Mouse (Mus musculus): ENCODE measurements around the gene Abl1. TPM values are rescaled to one million over a fixed set of nuclear protein-coding genes. Genes with fewer than 3 reads are reported as not detected.

Abl1 gene
- polyA plus RNA-seq, 1 experiment, result 53.1 TPM

- no peak for TF ChIP-seq CTCF (IDR thresholded peaks at IDR 0.05; ENCODE audit: low read depth, low read length)
- TF ChIP-seq POLR2A (IDR thresholded peaks at IDR 0.05; ENCODE audit: borderline replicate concordance, low read depth, low read length), result no peak
- no peak overlapping the region for H3K27ac ChIP-seq (ENCODE audit: insufficient read depth, low read depth, low read length)
- H3K4me3 ChIP-seq (ENCODE audit: insufficient read depth, low read length), result no peak overlapping the region
- H3K4me1 ChIP-seq (ENCODE audit: control insufficient read depth, insufficient read depth, low read length), result no peaks in the 10 kb centered on the region
Observed at GRCm38 (mm10) chr2:31847908-31848307, 159.7 kb downstream of the Abl1 start.

- TF ChIP-seq CTCF (IDR thresholded peaks at IDR 0.05; ENCODE audit: low read depth, low read length) (no peak), POLR2A (IDR thresholded peaks at IDR 0.05; ENCODE audit: borderline replicate concordance, low read depth, low read length) (no peak)
- Histone ChIP-seq H3K4me1 (ENCODE audit: control insufficient read depth, insufficient read depth, low read length) (no peaks in the 10 kb centered on the region), H3K4me3 (ENCODE audit: insufficient read depth, low read length) (no peak overlapping the region), H3K27ac (ENCODE audit: insufficient read depth, low read depth, low read length) (no peak overlapping the region)
Observed at GRCm38 (mm10) chr2:31850141-31850540, 162.0 kb downstream of the Abl1 start.

Other genes with a start within 250 kb of the Abl1 start
- gene Ass1, start 218.2 kb upstream of the Abl1 start, polyA plus RNA-seq (2012; ENCODE audit: insufficient read depth, insufficient read length, missing spikeins), result 10.3 and 12.0 TPM in 2 replicates
- 39.9 and 41.5 TPM in 2 replicates for gene Fubp3, start 115.7 kb upstream of the Abl1 start, polyA plus RNA-seq (2012; ENCODE audit: insufficient read depth, insufficient read length, missing spikeins)
- gene Prdm12, start 48.3 kb upstream of the Abl1 start, polyA plus RNA-seq (2012; ENCODE audit: insufficient read depth, insufficient read length, missing spikeins), result not detected in 2 replicates
- 10.0 and 11.7 TPM in 2 replicates for gene Exosc2, start 17.7 kb upstream of the Abl1 start, polyA plus RNA-seq (2012; ENCODE audit: insufficient read depth, insufficient read length, missing spikeins)
- not detected in 2 replicates for gene Qrfp, start 122.2 kb downstream of the Abl1 start, polyA plus RNA-seq (2012; ENCODE audit: insufficient read depth, insufficient read length, missing spikeins)
- not detected in 2 replicates for gene Fibcd1, start 157.6 kb downstream of the Abl1 start, polyA plus RNA-seq (2012; ENCODE audit: insufficient read depth, insufficient read length, missing spikeins)
- gene Lamc3, start 198.9 kb downstream of the Abl1 start, polyA plus RNA-seq (2012; ENCODE audit: insufficient read depth, insufficient read length, missing spikeins), result not detected in 2 replicates